Mouse (Mus musculus) hindbrain, embryonic 10.5 days (tissue): ENCODE results near the gene Lgals1. TPM values are rescaled to one million over a fixed set of nuclear protein-coding genes. Genes with fewer than 3 reads are reported as not detected.
"Not testable (repeated sequence)": the region's sequence is repeated elsewhere in the genome, so short reads cannot be mapped to it uniquely, and the experiment has no call there.

Experiments
- DNase-seq: peaks from one replicate; pipeline ENCODE4 v3.0.0-alpha.2; 2017; ENCODE audit warnings: low spot score
- H3K27ac ChIP-seq: fragments of 300-500 bp; sonication (generic); 2 replicates; pipeline ENCODE4 v1.5.1; 2016; ENCODE audit warnings: mild to moderate bottlenecking, moderate library complexity
- H3K27me3 ChIP-seq: fragments of 300-500 bp; sonication (generic); 2 replicates; pipeline ENCODE4 v1.6.1; 2016; ENCODE audit warnings: mild to moderate bottlenecking; ENCODE audit not compliant: poor library complexity, insufficient read depth, severe bottlenecking
- H3K36me3 ChIP-seq: fragments of 300-500 bp; sonication (generic); 2 replicates; pipeline ENCODE4 v1.6.1; 2016; ENCODE audit warnings: mild to moderate bottlenecking, moderate library complexity
- H3K4me1 ChIP-seq: fragments of 300-500 bp; sonication (generic); replicated peaks from 2 replicates; pipeline ENCODE4 v1.6.1; 2016; ENCODE audit warnings: mild to moderate bottlenecking
- H3K4me3 ChIP-seq: fragments of 300-500 bp; sonication (generic); 2 replicates; pipeline ENCODE4 v1.5.1; 2016; ENCODE audit warnings: mild to moderate bottlenecking, moderate library complexity
- H3K9me3 ChIP-seq: fragments of 300-500 bp; sonication (generic); 2 replicates; pipeline ENCODE4 v1.6.1; 2016; ENCODE audit warnings: mild to moderate bottlenecking, moderate library complexity
- WGBS: fragments of 180-500 bp; shearing (Covaris S2); methylation state at CpG from one replicate; pipeline ENCODE4 v1.1.7; 2016; 5-methylcytosine and 5-hydroxymethylcytosine counted together
- polyA plus RNA-seq: library from polyadenylated mRNA; unstranded; fragments of >200 nt; fragmentation: Nextera tagmentation; extraction: Ambion mirVana; gene quantifications from 2 replicates; pipeline ENCODE4 v1.2.1, GENCODE M21; 2016

Gene Lgals1
- 305 and 403 TPM in 2 replicates for polyA plus RNA-seq

DNA sequence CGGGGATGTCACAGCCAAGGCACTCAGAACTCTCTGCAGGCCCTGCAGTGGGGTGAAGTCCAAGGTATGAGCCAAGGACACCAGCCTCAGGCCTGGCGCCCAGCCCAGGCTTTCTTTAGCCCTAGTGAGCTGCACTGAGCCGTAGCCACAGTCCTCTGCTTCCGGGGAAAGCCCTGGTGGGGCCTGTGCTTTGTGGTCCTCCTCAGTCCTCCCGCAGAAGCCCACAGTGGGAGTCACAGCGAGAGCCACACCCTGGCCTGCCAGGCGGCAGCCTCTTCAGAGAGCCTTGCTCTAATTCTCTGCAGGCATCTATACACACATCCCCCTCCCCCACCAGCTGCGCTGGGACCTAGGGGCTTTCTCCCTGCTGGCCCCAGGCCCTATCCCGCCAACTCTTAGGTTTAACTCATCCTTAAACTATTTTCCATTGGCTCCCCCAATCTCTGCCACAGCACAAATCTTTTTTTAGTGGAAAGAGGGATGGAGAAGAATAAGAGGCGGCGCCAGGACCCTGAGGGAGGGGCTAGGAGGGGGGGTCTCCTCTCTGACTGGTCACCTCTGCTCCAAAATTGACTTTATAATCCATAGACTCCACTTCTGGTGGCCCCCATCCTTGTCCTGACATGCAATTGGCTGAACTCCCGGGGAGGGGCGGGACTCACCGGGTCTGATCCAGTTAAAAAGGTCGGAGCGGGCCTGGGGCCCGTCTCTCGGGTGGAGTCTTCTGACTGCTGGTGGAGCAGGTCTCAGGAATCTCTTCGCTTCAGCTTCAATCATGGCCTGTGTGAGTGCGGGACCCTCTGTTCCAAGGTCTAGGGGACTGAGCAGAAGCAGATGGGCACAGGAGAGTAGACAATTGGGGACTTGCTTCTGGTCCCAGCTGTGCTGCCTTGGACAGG is at the start of gene Lgals1:
Gene Lgals1 (plus strand): TSS at position 705 of the 899 bp plus-strand sequence.
- 9% methylated on average over 20 of the region's 20 CpGs for WGBS
- peak; percentile 84 for DNase-seq
- peak within 1 kb of the TSS; percentile 76 for H3K27ac ChIP-seq
- H3K9me3 ChIP-seq = no peaks in the 10 kb centered on the region
- peaks cover 11% of the 10 kb centered on the region; the same call in 1 of the 2 replicates for H3K36me3 ChIP-seq
- H3K27me3 ChIP-seq = peaks cover 15% of the 10 kb centered on the region
- peak within 1 kb of the TSS; percentile 47 for H3K4me3 ChIP-seq
- peaks cover 47% of the 10 kb centered on the region for H3K4me1 ChIP-seq

- no peaks in the 10 kb centered on the region for H3K9me3 ChIP-seq
- peaks cover 65% of the 10 kb centered on the region for H3K4me1 ChIP-seq
- H3K27me3 ChIP-seq = no peaks in the 10 kb centered on the region
- peaks cover 31% of the 10 kb centered on the region for H3K36me3 ChIP-seq
- DNase-seq = peak; percentile 96
- under 1% methylated on average over 91 of the region's 95 CpGs for WGBS
- peak within 1 kb of the TSS; percentile 99 for H3K27ac ChIP-seq
- H3K4me3 ChIP-seq = peak within 1 kb of the TSS; percentile 76
Observed at GRCm38 (mm10) chr15:78876991-78877809, 49.3 kb upstream of the Lgals1 start, which contains the start of gene Gga1. TSS of gene Gga1 (plus strand) at chr15:78877190.

DNA sequence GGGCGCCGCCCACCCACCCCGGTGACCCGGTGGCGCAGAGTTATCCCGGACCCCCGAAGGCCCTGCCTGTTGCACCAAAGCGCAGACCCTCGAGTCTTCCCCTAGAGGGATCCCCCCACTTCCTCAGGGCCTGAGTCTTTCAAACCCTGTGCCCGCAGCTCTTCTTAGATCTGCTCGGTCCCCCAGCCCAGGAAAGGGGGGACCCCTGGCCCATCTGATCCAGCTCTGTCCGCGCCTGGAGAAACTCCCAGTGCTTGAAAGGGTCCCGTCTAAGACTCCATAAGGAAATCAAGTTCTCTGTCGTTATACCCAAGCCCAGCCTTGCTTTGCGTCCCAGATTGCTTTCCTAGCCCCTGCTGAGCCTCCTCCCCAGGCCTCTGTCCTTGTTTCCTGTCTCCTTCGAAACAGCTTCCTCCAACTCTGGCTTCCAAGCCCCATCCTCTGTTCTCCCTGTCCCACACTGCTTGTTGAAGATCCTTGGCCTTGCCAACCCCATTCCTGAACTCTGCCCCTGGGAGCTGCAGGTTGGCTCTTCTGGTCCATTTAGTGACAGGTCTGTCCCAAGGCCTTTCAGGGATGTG is 48.6 kb upstream of the Lgals1 start:
- 1% methylated on average over 17 of the region's 17 CpGs for whole genome bisulfite sequencing
- Histone ChIP-seq H3K4me3 (peak overlapping the region; percentile 76), H3K36me3 (peaks cover 38% of the 10 kb centered on the region), H3K27ac (peak overlapping the region; percentile 99), H3K9me3 (no peaks in the 10 kb centered on the region), H3K27me3 (no peaks in the 10 kb centered on the region), H3K4me1 (peaks cover 60% of the 10 kb centered on the region)
- DNase-seq = no peak

GRCm38 (mm10) chr15:78878792-78879516 is 47.6 kb upstream of the Lgals1 start:
- not testable (repeated sequence) for H3K9me3 ChIP-seq, H3K27me3 ChIP-seq, DNase-seq
- Histone ChIP-seq H3K36me3 (peaks cover 48% of the 10 kb centered on the region), H3K27ac (peak overlapping the region; percentile 26; the same call in 1 of the 2 replicates), H3K4me1 (peaks cover 55% of the 10 kb centered on the region), H3K4me3 (peak overlapping the region; percentile 76; the same call in 1 of the 2 replicates)
- WGBS = 71% methylated on average over 7 of the region's 7 CpGs

DNA sequence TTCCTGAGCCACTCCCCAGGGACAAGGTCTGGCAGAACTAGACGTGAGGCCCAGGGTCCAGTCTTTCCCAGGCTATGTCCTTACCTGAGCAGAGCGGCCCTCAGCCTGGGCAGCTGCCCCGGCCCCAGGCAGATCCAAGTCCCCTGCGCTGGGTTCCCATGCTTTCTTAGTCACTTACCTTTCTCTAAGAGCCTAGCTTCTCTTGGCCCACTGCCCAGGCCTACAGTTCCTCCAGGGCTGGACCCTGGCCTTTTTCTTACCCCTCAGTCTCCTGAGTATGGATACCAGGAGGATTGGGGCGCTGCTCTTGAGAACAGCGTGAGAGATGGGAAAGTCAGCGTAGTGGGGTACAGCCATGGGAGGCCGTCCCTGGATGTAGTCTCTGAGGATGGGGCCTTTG is 46.1 kb upstream of the Lgals1 start:
- Histone ChIP-seq H3K4me1 (peaks cover 41% of the 10 kb centered on the region), H3K36me3 (peaks cover 62% of the 10 kb centered on the region), H3K27ac (no peak overlapping the region; the same call in 1 of the 2 replicates), H3K4me3 (no peak overlapping the region), H3K9me3 (no peaks in the 10 kb centered on the region), H3K27me3 (no peaks in the 10 kb centered on the region)
- WGBS = 95% methylated on average over 8 of the region's 8 CpGs
- DNase-seq = no peak

GRCm38 (mm10) chr15:78881828-78882227 is 44.7 kb upstream of the Lgals1 start:
- H3K9me3 ChIP-seq = no peaks in the 10 kb centered on the region
- no peaks in the 10 kb centered on the region for H3K27me3 ChIP-seq
- no peak for DNase-seq
- H3K36me3 ChIP-seq = peaks cover 76% of the 10 kb centered on the region
- WGBS = 91% methylated on average over 3 of the region's 3 CpGs
- H3K27ac ChIP-seq = no peak overlapping the region
- H3K4me1 ChIP-seq = peaks cover 27% of the 10 kb centered on the region
- no peak overlapping the region for H3K4me3 ChIP-seq

- Histone ChIP-seq H3K4me1 (peaks cover 53% of the 10 kb centered on the region), H3K27ac (peak overlapping the region; percentile 81), H3K36me3 (peaks cover 97% of the 10 kb centered on the region), H3K4me3 (peak overlapping the region; percentile 20; the same call in 1 of the 2 replicates), H3K27me3 (no peaks in the 10 kb centered on the region), H3K9me3 (no peaks in the 10 kb centered on the region)
- peak; percentile 29 for DNase-seq
- 29% methylated on average over 13 of the region's 13 CpGs for WGBS
Observed at GRCm38 (mm10) chr15:78889401-78889853, 37.1 kb upstream of the Lgals1 start.

- DNase-seq = no peak
- WGBS = 66% methylated on average over 7 of the region's 7 CpGs
- Histone ChIP-seq H3K4me1 (peaks cover 79% of the 10 kb centered on the region), H3K9me3 (no peaks in the 10 kb centered on the region), H3K27ac (0 out of 2 replicates have a peak overlapping the region, but pooled peaks have one; percentile 35), H3K36me3 (peaks cover 82% of the 10 kb centered on the region), H3K27me3 (no peaks in the 10 kb centered on the region), H3K4me3 (no peak overlapping the region)
Observed at GRCm38 (mm10) chr15:78892440-78892839, 34.1 kb upstream of the Lgals1 start.

- WGBS = 75% methylated on average over 13 of the region's 13 CpGs
- Histone ChIP-seq H3K4me1 (peaks cover 83% of the 10 kb centered on the region), H3K27ac (peak overlapping the region; percentile 64; the same call in 1 of the 2 replicates), H3K9me3 (no peaks in the 10 kb centered on the region), H3K36me3 (peaks cover 59% of the 10 kb centered on the region), H3K4me3 (no peak overlapping the region), H3K27me3 (peaks cover 5% of the 10 kb centered on the region)
- no peak for DNase-seq
Observed at GRCm38 (mm10) chr15:78894726-78895125, 31.8 kb upstream of the Lgals1 start.

DNA sequence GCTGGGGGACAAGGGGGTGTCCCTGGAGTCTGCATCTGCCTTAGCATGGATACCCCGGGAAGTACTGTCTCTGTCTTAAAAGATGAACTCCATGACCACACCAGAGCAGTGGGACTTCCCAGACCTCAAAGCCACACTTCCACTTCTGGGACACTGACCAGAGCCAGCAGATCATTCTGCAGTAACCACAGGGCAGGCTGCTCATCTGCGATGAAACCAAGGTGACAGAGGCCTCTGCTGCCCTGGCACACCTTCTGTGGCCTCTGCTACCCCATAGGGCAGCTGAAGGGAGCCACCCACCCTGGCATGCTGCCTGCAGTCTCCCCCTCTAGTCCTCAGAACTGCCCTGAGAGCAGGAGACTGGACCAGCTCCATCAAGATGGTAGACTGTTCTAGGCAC is 30.8 kb upstream of the Lgals1 start:
- no peak for DNase-seq
- WGBS = 88% methylated on average over 2 of the region's 2 CpGs
- Histone ChIP-seq H3K27me3 (peaks cover 13% of the 10 kb centered on the region), H3K27ac (peak overlapping the region; percentile 36; the same call in 1 of the 2 replicates), H3K4me3 (no peak overlapping the region), H3K4me1 (peaks cover 85% of the 10 kb centered on the region), H3K9me3 (no peaks in the 10 kb centered on the region), H3K36me3 (peaks cover 50% of the 10 kb centered on the region)

GRCm38 (mm10) chr15:78896149-78896548 is 30.4 kb upstream of the Lgals1 start:
- DNase-seq = no peak
- Histone ChIP-seq H3K9me3 (no peaks in the 10 kb centered on the region), H3K36me3 (peaks cover 46% of the 10 kb centered on the region), H3K4me3 (no peak overlapping the region), H3K4me1 (peaks cover 89% of the 10 kb centered on the region), H3K27me3 (peaks cover 17% of the 10 kb centered on the region), H3K27ac (peak overlapping the region; percentile 36; the same call in 1 of the 2 replicates)
- 82% methylated on average over 3 of the region's 3 CpGs for WGBS
